Mouse (Mus musculus) adrenal gland (tissue): Measurements from ENCODE around the gene Gbgt1.

Source experiments
- intact Hi-C: fragments of 180-260 bp; cut with DNase I; formaldehyde crosslinking; loops from one replicate; pipeline ENCODE4 v1.15.1; 2025

Gbgt1 gene

GRCm38 (mm10) chr2:28549157-28549556, 52.5 kb downstream of the Gbgt1 start:
- intact Hi-C loops: no loop called here

GRCm38 (mm10) chr2:28552301-28552700, 55.6 kb downstream of the Gbgt1 start:
- intact Hi-C loops: no loop called here
